Mouse (Mus musculus) adrenal gland, adult 18-20 months (tissue): ENCODE data around the gene Trim7. TPM values are rescaled to one million over a fixed set of nuclear protein-coding genes. Genes with fewer than 3 reads are reported as not detected.
"Not testable (repeated sequence)": the region's sequence is repeated elsewhere in the genome, so short reads cannot be mapped to it uniquely, and the experiment has no call there.

Source experiments
- DNase-seq, 2 experiments: peaks; one replicate each; pipeline ENCODE4 v3.0.0; 2021 to 2022; ENCODE audit warnings: low spot score in 2 of 2
- total RNA-seq, 2 experiments: library from RNA; stranded (reverse); gene quantifications; 1 replicate in 1 of 2; 2 replicates in 1 of 2; pipeline ENCODE4 v1.2.3; 2021

Trim7 gene
- total RNA-seq, 2 experiments from 2014 or later, result 3.6 to 9.8 TPM

- DNase-seq, result no peak
These were observed 23.8 kb upstream of the Trim7 start for GRCm38 (mm10) chr11:48801831-48802772.

GRCm38 (mm10) chr11:48803988-48804387, 22.0 kb upstream of the Trim7 start:
- DNase-seq, result no peak

DNA sequence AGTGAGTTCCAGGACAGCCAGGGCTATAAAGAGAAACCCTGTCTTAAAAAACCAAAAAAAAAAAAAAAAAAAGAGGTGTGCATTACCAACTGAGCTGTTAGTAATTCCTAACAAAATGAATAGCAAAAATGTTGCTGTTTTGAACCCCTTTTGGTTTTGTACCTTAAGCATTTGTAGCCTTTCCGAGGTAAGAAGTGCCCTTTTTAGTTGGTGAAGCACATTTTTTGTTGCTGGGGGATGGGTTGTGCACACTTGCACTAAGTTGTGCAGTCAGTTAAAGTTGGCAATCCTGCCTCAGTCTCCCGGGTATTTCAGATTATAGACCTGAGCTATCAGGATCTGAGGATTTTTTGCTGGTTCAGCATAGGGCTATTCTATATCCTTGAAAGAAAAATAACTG, 21.0 kb upstream of the Trim7 start:
- no peak for DNase-seq

GRCm38 (mm10) chr11:48806856-48807562, 18.9 kb upstream of the Trim7 start:
- DNase-seq, result no peak

GRCm38 (mm10) chr11:48807563-48808303, 18.2 kb upstream of the Trim7 start:
- DNase-seq, result no peak

- no peak for DNase-seq
These were observed 17.7 kb upstream of the Trim7 start for GRCm38 (mm10) chr11:48808304-48808646.

- DNase-seq, result no peak
These were observed 17.1 kb upstream of the Trim7 start for GRCm38 (mm10) chr11:48808737-48809433.

DNA sequence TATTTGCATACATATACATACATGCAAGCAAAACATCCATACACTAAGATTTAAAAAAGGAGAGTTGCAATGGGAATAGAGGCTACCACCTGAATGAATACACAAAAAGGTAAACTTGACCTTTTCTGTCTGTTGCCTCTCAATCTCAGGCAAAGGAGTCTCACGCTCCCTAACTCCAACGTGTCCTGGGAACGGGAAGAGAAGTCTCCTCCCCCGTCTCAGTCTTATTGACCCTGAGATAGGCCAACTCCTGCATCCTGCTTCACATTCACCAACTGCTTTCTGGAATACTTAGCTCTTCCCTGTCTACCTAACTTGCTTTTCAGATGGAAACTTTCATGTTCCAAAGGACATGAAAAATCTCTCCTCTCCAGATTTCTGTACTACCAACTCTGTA, 16.5 kb upstream of the Trim7 start:
- DNase-seq, result no peak

DNA sequence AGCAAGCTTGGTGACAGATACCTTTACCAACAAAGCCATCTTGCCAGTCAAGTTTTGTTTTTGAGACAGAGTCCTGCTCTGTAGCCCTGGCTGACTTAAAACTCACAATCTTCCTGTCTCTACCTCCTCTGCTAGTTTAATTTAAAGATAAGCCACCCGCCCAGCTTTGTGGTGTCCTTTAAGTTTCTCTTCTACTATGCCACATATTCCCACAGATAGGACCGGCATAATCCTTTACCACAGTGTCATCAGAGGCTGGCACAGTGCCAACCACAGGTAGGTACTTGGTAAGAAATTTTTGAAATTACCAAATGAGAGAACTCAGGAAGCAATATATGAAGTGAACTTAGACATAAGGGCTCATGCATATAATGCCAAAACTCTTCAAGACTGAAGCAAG, 15.8 kb upstream of the Trim7 start:
- DNase-seq, result no peak

- DNase-seq, result no peak
These were observed 12.2 kb upstream of the Trim7 start for GRCm38 (mm10) chr11:48813782-48814181.

DNA sequence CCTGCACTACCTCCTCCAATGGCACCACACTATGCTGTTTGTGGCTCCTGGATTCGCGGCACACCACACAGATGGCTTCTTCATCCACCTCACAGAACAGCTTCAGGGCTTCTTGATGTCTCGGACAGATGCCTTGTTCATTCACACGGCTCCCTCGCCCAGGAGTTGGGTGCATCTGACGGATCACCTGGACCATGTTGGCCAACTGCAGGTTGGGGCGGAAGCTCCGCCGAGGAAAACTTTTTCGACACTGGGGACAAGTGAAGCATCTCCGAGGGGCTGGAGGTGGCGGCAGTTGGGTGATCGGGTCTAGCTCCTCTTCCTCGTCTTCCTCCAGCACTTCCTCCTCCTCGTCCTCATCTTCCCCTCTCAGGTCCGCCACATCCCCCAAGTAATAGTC, 10.1 kb upstream of the Trim7 start:
- no peak for DNase-seq

GRCm38 (mm10) chr11:48816281-48816781, 9.6 kb upstream of the Trim7 start:
- peak in 1 of 2 experiments; percentile 41 for DNase-seq

DNA sequence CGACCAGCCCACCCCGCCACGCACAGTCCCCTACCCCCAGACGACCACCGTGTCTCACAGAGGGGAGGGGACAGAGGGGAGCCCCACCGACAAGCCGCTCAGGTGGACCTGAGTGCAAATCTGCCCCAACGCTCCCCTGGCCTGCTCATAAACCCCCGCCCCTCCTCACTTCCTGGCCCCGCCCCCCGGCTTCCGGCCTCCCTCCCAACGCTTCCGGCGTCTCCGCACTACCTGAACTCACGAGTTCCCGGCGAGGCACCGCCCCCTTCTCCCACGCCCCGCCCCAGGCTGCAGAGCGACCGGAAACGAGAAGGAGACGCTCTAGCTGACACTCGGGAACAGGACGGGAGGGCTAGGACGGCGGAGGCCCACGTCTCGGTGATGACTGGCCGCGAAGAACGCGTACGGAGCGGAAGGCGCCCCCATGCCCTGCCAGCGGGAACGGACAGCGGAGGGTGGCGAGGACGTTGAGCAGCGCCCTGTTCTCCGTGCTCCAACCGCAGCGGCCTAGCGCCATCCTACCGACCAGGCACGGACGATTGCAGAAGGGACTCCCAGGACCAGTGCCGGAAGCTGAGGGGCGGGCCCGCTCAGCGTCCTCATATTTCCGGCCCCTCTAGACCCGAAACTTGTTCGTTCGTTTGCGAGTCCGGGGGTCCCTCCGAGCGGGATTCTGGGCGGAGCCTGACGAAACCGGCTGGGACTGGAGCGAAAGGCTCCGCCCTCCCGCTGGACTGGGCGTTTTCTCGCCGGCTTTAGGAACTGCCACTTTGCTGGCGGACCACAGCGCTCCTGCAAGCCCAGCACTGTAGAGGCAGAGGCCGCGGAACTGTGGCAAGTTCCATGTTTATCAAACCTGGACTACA, 8.9 kb upstream of the Trim7 start, which contains the start of gene Trim41:
Trim41 (minus strand) TSS at position 554 of the 866 bp plus-strand sequence.
- peak; percentile 95 to 98 for DNase-seq

DNA sequence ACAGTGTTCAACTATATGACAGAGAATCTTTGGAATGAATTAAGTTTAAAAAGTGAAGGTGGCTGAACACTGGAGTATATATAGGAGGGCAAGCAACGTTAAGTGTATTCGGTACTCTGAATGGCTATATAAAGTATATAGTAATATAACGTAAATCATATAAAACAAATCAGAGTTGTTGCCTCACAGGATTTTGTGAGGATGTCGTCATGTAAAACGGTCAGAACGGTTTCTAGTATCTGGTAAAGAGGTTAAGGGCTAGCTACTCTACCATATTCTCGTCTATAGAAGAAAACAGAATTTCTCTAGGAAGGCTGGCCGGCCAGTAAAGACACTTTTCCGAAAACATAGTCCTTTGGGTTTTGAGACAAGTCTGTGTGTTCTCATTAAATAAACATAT, 8.1 kb upstream of the Trim7 start:
- DNase-seq, result no peak

DNA sequence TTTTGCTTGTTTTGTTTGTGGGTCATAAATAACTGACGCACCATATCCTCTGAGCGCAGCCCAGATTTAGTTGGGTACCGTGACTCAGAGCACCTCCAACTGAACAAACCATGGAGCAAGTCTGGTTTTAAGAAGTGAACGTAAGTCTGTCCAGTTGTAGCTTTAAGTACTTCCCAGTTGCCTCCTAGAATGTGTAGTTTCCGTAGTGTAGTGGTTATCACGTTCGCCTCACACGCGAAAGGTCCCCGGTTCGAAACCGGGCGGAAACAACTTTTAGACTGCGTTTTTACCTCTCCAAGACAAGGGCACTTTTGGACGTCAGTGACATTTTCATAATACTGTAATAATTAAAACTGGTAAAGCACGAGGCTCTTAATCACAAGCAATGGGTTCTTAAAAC, 7.6 kb upstream of the Trim7 start:
- DNase-seq, result peak; percentile 81 to 92

DNA sequence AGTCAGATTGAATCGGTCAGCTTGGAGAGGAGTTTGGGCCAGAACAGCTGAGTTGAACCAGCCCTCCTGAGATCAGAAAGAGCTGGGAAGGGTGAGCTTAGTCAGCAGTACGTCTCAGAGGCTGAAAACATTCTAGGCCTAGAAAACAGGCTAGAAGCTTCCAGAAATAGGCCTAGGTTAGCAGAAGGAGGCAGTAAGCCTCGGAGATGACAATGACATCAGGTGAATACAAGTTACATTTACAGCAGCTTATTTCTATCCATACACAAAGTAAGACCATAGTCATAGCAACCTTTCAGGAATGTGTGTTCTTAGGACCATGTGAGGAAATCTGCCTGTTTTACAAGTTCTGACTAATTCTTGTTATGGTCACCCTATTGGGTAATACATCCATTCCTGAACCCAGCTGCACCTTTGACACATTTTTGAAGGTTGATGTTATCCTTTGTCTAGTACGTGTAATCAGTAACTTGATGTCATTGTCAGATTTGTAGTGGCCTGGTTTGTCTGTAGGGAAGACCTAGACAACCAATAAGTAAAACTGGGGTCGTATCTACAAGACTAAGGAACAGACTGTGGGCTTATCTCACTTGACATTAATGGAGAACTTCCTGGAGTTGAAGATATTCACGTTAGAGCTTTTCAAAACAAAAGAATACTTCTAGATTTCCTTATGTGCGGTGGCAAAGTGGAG, 6.2 kb upstream of the Trim7 start:
- no peak for DNase-seq

- no peak for DNase-seq
These were observed 5.6 kb upstream of the Trim7 start for GRCm38 (mm10) chr11:48820308-48820674.

DNA sequence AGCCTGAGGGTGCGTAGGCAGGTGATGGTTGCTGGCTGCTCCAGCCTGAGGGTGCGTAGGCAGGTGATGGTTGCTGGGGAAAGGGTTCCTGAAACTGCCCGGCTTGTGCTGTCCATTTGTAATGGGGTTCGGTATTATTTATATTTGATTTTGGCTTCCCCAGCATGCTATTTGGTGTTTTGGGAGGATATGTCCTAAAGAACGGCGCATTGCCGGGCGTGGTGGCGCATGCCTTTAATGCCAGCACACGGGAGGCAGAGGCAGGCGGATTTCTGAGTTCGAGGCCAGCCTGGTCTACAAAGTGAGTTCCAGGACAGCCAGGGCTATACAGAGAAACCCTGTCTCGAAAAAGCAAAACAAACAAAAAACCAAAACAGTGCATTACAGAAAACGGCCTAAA, 4.6 kb upstream of the Trim7 start:
- DNase-seq, result not testable (repeated sequence)
